Mouse (Mus musculus): Measurements from ENCODE around the gene Dpp6. TPM values are rescaled to one million over a fixed set of nuclear protein-coding genes. Genes with fewer than 3 reads are reported as not detected.

Dpp6 gene
- polyA plus RNA-seq, 1 experiment from 2014 or later, result 3.5 TPM

DNA sequence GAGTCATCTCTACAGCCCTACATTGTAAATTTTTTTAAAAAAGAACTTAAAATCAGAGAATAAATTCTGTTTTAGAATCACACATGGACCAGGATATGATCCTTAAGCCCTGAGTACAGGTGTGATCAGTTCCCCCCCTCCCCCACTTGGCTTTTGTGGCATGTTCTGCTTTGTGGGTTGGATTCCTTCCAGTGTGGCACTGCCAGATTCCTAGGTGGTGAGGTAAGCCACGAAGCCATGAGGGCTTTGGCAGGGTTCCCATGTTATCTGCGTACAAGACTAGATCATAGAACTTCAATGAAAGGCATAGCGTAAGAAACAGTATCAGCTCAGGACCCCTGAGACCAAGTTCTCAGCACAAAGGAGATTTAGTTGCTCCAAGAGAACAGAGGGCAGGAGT, 596.0 kb downstream of the Dpp6 start:
- WGBS, result 52% methylated on average over 3 of the region's 3 CpGs
- no peak overlapping the region for H3K4me2 ChIP-seq

DNA sequence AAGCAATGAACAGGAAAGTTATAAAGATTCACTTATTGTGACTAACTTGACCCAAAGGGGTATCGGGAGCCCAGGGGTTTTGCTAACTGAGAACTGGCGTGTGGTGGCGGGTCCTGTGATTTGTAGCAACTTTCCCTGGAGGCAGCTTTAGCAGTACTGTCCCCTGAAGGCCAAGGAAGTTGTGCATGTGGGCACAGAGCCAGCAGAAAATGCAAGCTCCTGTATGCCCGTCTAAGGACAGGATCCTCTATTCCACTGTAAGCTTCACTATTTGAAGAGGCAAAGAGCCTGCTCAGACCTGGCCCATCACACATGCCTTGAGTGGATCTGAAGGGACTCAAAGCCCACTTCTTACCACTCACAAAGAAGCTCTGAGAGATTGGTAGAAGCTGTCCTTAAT, 598.5 kb downstream of the Dpp6 start:
- no peak overlapping the region for H3K4me3 ChIP-seq
- no peak overlapping the region for H3K4me2 ChIP-seq
- H3K9ac ChIP-seq, result no peak overlapping the region
- no peaks in the 10 kb centered on the region for H3K36me3 ChIP-seq
- H3K27ac ChIP-seq, result no peak overlapping the region
- H3K4me1 ChIP-seq, result no peaks in the 10 kb centered on the region
- 71% methylated on average over 4 of the region's 4 CpGs for WGBS
- ATAC-seq (ENCODE audit: insufficient number of reproducible peaks, insufficient read depth, low FRiP score, low TSS enrichment, low read depth), result no peak
- no peaks in the 10 kb centered on the region for H3K9me3 ChIP-seq
- no peaks in the 10 kb centered on the region for H3K27me3 ChIP-seq

More for the DNA sequence above, 596.0 kb downstream of the Dpp6 start:
- no peaks in the 10 kb centered on the region for H3K9me3 ChIP-seq
- H3K36me3 ChIP-seq, result no peaks in the 10 kb centered on the region
- no peaks in the 10 kb centered on the region for H3K4me1 ChIP-seq
- no peak overlapping the region for H3K9ac ChIP-seq
- no peak for ATAC-seq (ENCODE audit: insufficient number of reproducible peaks, insufficient read depth, low FRiP score, low TSS enrichment, low read depth)
- no peaks in the 10 kb centered on the region for H3K27me3 ChIP-seq
- no peak overlapping the region for H3K27ac ChIP-seq
- no peak overlapping the region for H3K4me3 ChIP-seq

DNA sequence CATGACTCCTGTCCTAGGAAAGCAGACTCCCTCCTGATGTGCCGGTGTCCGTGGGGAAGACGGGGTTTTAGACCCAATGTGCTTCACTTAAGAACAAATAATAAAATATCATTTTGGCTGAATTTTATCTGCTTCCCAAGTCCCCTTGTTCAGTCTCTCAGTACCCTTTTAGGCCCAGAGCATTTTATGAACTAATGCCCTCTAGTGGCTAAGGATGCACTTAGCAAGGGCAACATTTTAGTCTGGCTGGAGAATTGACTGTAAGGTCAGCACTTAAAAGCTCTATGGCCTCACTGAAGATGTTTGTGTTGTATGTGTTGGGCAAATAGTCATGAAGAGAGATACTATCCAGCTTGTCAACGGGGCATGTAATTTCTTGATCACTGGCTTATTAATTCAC, 599.6 kb downstream of the Dpp6 start:
- H3K27me3 ChIP-seq, result no peaks in the 10 kb centered on the region
- no peak overlapping the region for H3K9ac ChIP-seq
- H3K4me2 ChIP-seq, result no peak overlapping the region
- no peaks in the 10 kb centered on the region for H3K9me3 ChIP-seq
- H3K36me3 ChIP-seq, result no peaks in the 10 kb centered on the region
- H3K27ac ChIP-seq, result no peak overlapping the region
- no peak overlapping the region for H3K4me3 ChIP-seq
- WGBS, result 65% methylated on average over 4 of the region's 4 CpGs
- no peak for ATAC-seq (ENCODE audit: insufficient number of reproducible peaks, insufficient read depth, low FRiP score, low TSS enrichment, low read depth)
- H3K4me1 ChIP-seq, result no peaks in the 10 kb centered on the region

DNA sequence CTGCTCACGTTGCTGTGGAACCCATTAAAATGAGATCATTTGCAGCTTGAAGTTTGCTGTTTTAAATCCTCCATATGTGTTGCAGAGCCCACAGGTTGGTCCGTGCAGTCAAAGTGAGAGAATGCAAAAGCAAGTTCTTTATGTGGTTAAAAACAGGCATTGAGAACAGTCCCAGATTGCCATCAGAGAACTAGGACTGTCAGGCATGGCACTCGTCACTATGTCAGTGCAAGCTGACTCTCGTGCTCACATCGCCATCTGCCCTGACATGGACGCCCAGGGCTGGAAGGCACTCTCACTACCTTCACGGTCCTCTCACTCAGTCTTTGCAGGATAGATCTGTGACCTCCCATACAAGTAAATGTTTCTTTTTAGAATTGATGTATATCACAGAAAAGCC, 600.4 kb downstream of the Dpp6 start:
- 53% methylated on average over 7 of the region's 7 CpGs for WGBS

DNA sequence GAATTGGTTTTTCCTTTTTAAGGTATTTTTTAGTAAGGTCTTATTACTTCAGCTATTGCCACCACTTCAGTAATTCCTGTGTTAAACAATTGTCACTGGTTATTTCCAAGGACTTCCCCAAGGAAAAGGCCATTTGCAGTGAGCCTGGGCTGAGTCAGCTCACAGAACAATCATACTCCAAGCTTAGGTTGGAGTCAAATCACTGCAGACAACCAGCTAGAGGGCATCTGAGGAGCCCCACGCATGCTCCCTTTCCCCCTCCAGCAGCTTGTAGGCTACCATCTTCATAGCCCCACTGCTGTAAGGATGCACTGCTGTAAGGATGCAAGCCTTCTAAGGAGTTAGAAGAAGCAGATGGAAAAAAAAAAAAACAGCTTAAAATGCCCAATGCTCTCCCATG, 601.9 kb downstream of the Dpp6 start:
- H3K27ac ChIP-seq, result no peak overlapping the region
- no peaks in the 10 kb centered on the region for H3K36me3 ChIP-seq
- H3K4me3 ChIP-seq, result no peak overlapping the region
- WGBS, result 74% methylated on average over 1 of the region's 1 CpGs
- no peaks in the 10 kb centered on the region for H3K9me3 ChIP-seq
- no peak overlapping the region for H3K4me2 ChIP-seq
- no peak for ATAC-seq (ENCODE audit: insufficient number of reproducible peaks, insufficient read depth, low FRiP score, low TSS enrichment, low read depth)
- no peaks in the 10 kb centered on the region for H3K4me1 ChIP-seq
- H3K27me3 ChIP-seq, result no peaks in the 10 kb centered on the region
- no peak overlapping the region for H3K9ac ChIP-seq

More for the DNA sequence above, 600.4 kb downstream of the Dpp6 start:
- H3K27me3 ChIP-seq, result no peaks in the 10 kb centered on the region
- no peak overlapping the region for H3K4me2 ChIP-seq
- H3K27ac ChIP-seq, result no peak overlapping the region
- no peak overlapping the region for H3K9ac ChIP-seq
- no peak overlapping the region for H3K4me3 ChIP-seq
- no peaks in the 10 kb centered on the region for H3K9me3 ChIP-seq
- no peaks in the 10 kb centered on the region for H3K4me1 ChIP-seq
- no peaks in the 10 kb centered on the region for H3K36me3 ChIP-seq
- ATAC-seq (ENCODE audit: insufficient number of reproducible peaks, insufficient read depth, low FRiP score, low TSS enrichment, low read depth), result no peak

DNA sequence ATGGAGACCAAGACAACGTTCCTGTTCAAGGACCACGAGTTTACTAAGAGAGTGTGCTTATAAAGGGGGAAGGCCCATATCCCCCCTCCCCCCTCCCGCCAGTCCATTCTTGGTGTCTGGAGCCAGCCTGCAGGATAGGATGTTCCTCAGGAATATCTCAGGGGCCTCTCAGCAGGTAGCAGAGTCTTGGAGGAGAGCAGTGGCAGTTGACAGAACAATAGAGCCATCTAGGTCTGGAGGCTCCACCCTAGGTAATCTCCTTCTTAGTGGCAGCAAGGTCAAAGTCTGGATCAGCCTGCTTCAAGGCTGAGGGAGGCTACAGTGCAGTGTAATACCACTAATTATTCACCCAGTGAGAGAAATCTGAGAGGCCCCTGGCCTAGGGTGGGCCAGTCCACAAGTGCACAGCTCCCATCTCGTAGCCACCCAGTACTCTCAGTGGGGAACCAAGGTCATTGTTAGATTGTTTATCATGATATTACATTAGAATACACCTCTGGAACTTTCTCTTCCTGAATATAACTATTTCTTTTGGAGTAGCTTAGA, 604.2 kb downstream of the Dpp6 start:
- Histone ChIP-seq H3K9me3 (no peaks in the 10 kb centered on the region), H3K4me3 (no peak overlapping the region), H3K9ac (no peak overlapping the region), H3K4me2 (no peak overlapping the region), H3K36me3 (no peaks in the 10 kb centered on the region), H3K4me1 (no peaks in the 10 kb centered on the region), H3K27ac (no peak overlapping the region), H3K27me3 (no peaks in the 10 kb centered on the region)
- 69% methylated on average over 4 of the region's 4 CpGs for whole genome bisulfite sequencing
- ATAC-seq (ENCODE audit: insufficient number of reproducible peaks, insufficient read depth, low FRiP score, low TSS enrichment, low read depth), result no peak

DNA sequence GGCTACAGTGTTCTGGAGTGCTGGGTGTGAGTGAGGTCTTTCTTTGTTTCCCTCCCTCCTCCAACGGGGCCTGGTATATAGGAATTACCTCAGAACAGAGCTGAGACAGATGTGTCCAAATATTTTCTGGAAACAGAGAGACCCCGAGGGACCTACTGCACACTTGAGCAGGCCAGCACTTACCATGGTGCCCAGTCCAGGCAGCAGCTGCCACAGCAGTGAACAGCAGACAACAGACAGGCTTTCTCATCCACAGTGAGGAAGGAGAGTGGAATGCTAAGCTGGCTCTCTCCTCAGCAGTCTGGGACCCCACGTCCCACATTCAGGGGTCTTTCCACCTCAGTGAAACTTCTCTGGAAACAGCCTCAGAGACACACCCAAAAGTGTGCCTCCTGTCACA, 606.8 kb downstream of the Dpp6 start:
- Histone ChIP-seq H3K4me1 (no peaks in the 10 kb centered on the region), H3K9me3 (no peaks in the 10 kb centered on the region), H3K9ac (no peak overlapping the region), H3K4me2 (no peak overlapping the region), H3K4me3 (no peak overlapping the region), H3K27ac (no peak overlapping the region), H3K27me3 (no peaks in the 10 kb centered on the region), H3K36me3 (no peaks in the 10 kb centered on the region)
- WGBS, result 66% methylated on average over 3 of the region's 3 CpGs
- no peak for ATAC-seq (ENCODE audit: insufficient number of reproducible peaks, insufficient read depth, low FRiP score, low TSS enrichment, low read depth)

DNA sequence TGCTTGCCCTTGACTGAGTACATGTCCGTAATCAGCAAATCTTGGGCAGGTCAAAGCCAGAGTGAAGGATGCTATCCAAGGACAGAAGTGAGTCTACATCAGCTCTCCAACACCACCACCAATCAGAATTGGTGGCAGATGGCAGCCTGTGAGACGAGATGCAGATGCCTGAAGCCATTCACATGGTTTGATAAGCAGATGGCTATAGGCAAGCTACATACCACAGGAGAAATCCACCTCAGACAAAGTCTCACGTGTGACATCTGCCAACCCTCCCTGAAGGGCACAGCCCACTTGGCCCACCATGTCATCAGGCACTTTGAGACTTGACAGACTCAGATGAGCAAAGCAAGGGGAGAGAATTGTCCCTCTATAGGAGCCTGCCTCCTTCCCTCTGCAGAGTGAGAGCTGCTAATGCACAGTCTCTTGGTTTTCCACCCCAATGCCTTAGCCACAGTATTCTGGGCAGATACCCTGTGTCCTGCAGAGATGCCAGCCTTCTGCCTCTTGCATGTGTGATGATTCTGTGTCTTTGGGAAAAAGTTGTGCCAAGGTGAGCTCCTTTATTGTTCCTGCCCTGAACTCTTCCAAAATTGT, 607.6 kb downstream of the Dpp6 start:
- no peaks in the 10 kb centered on the region for H3K36me3 ChIP-seq
- 57% methylated on average over 3 of the region's 3 CpGs for WGBS

DNA sequence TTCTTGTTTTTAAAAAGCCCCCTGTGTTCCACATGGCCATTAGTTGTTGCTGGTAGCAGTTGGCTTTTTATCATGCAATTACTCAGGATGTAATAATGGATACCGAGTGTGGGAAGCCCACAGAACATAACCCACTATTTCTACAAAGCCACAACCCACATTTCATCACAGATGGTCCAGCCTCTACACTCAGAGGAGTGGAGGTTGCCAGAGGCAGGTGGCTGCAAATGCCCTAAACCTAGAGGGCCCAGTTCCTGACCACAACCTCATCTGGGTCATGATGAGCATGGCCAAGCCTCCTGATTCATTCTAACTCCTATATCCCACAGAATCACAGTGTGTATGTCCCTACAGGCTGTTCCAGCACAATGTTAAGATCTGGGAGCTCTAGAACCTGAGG, 609.2 kb downstream of the Dpp6 start:
- 77% methylated on average over 1 of the region's 1 CpGs for WGBS
- ATAC-seq (ENCODE audit: insufficient number of reproducible peaks, insufficient read depth, low FRiP score, low TSS enrichment, low read depth), result no peak

More for the DNA sequence above, 607.6 kb downstream of the Dpp6 start:
- Histone ChIP-seq H3K4me1 (no peaks in the 10 kb centered on the region), H3K27me3 (no peaks in the 10 kb centered on the region), H3K27ac (no peak overlapping the region), H3K4me2 (no peak overlapping the region), H3K9ac (no peak overlapping the region), H3K4me3 (no peak overlapping the region), H3K9me3 (no peaks in the 10 kb centered on the region)
- ATAC-seq (ENCODE audit: insufficient number of reproducible peaks, insufficient read depth, low FRiP score, low TSS enrichment, low read depth), result no peak

DNA sequence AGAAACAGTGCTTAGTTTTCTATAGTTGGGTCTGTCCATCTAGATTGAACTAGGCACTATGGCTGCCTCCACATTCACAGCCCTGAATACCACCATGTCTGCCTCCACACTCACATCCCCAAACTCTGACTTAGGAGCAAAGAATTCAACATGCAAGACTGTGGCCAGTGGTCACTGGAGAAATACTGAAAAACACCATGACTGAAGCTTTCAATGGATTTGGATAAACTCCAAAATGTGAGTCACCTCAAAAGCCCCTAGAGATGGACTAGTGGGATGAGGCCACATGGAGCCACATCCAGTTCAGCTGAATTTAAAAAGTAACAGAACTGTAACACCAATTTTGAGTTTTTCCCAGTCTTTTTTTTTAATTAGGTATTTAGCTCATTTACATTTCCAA, 616.6 kb downstream of the Dpp6 start:
- Histone ChIP-seq H3K27me3 (no peaks in the 10 kb centered on the region), H3K4me3 (no peak overlapping the region), H3K9ac (no peak overlapping the region), H3K36me3 (no peaks in the 10 kb centered on the region), H3K4me1 (no peaks in the 10 kb centered on the region), H3K4me2 (no peak overlapping the region), H3K27ac (no peak overlapping the region), H3K9me3 (no peaks in the 10 kb centered on the region)
- no peak for ATAC-seq (ENCODE audit: insufficient number of reproducible peaks, insufficient read depth, low FRiP score, low TSS enrichment, low read depth)

More for the DNA sequence above, 609.2 kb downstream of the Dpp6 start:
- no peaks in the 10 kb centered on the region for H3K9me3 ChIP-seq
- no peaks in the 10 kb centered on the region for H3K4me1 ChIP-seq
- no peaks in the 10 kb centered on the region for H3K27me3 ChIP-seq
- no peaks in the 10 kb centered on the region for H3K36me3 ChIP-seq
- no peak overlapping the region for H3K4me3 ChIP-seq
- H3K4me2 ChIP-seq, result no peak overlapping the region
- no peak overlapping the region for H3K9ac ChIP-seq
- H3K27ac ChIP-seq, result no peak overlapping the region

DNA sequence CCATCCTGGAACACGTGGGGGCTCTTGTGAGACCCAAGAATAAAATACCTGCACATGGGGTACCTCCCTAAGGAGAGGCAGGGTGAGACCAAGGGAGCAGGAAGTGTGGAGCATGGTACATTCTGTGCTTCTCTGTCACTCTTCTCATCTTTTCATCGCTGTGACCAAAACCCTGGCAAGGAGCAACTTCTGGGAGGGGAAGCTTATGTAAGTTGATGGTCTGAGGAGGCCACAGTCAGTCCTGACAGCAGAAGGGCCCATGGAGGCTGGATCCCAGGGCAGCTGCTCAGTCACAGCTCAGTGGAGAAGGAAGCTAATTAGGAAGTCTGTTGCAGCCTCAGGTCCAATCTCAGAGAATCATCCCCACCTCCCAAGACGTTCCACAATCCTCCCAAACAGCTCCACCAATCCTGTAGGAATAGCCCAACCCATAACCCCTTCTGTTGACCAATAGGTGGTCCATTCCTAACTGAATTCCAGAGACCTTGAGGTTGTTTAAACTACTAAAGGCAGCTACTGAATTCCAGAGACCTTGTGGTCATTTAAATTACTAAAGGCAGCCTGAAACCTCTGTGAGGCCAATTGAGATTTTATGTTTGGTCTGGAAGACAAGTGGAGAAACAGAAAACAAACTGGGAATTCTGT, 636.3 kb downstream of the Dpp6 start:
- Histone ChIP-seq H3K9ac (no peak overlapping the region), H3K27ac (no peak overlapping the region), H3K4me3 (no peak overlapping the region), H3K27me3 (no peaks in the 10 kb centered on the region), H3K4me2 (no peak overlapping the region), H3K9me3 (no peaks in the 10 kb centered on the region), H3K36me3 (no peaks in the 10 kb centered on the region), H3K4me1 (no peaks in the 10 kb centered on the region)
- WGBS, result 47% methylated on average over 3 of the region's 3 CpGs
- no peak for ATAC-seq (ENCODE audit: insufficient number of reproducible peaks, insufficient read depth, low FRiP score, low TSS enrichment, low read depth)

DNA sequence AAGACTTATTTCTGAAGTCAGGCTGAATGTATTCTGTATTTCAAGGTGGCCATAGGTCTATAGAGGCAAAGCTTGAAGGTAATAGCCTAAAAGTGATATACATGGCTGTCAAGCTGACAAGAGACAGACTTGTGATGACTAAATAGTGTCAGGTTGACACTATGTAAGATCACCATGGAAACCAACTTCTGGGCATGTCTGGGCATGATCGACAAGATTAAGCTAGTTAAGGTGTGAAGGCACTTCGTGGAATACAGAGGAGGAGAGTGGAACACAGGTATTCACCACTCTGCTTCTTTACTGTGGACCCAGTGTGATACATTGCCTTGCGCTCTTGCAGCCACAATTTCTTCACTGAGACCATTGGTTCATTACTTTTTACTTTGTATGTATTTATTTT, 637.4 kb downstream of the Dpp6 start:
- Histone ChIP-seq H3K9ac (no peak overlapping the region), H3K4me3 (no peak overlapping the region), H3K9me3 (no peaks in the 10 kb centered on the region), H3K4me1 (no peaks in the 10 kb centered on the region), H3K36me3 (no peaks in the 10 kb centered on the region), H3K27ac (no peak overlapping the region), H3K4me2 (no peak overlapping the region), H3K27me3 (no peaks in the 10 kb centered on the region)
- ATAC-seq (ENCODE audit: insufficient number of reproducible peaks, insufficient read depth, low FRiP score, low TSS enrichment, low read depth), result no peak
- 75% methylated on average over 3 of the region's 3 CpGs for WGBS
